Mouse (Mus musculus): Measurements from ENCODE around the gene 7530416G11Rik. TPM values are rescaled to one million over a fixed set of nuclear protein-coding genes. Genes with fewer than 3 reads are reported as not detected.

The 7530416G11Rik gene
- total RNA-seq, 2 experiments from 2014 or later = not detected

Other genes with a start within 250 kb of the 7530416G11Rik start
- gene Atxn10, start 167.0 kb downstream of the 7530416G11Rik start, total RNA-seq (2021) = 100 to 1,000 TPM; 304 to 310 TPM
- gene Wnt7b, start 79.2 kb upstream of the 7530416G11Rik start, total RNA-seq (2021) = 10 to 100 TPM; 33.8 to 41.3 TPM
- 1 to 10 TPM; 3.7 to 4.6 TPM for gene Ppara, start 231.8 kb upstream of the 7530416G11Rik start, total RNA-seq (2021)

Data from left cerebral cortex, postnatal 14 days (tissue).